Mouse (Mus musculus) olfactory bulb, adult 2 months (tissue): ENCODE data around the gene Mdp1. TPM values are rescaled to one million over a fixed set of nuclear protein-coding genes. Genes with fewer than 3 reads are reported as not detected.
A peak's percentile ranks its signal among the peaks of the same experiment; 100 is the strongest.

Experiments
- H3K27ac ChIP-seq: fragments of 200-500 bp; 2 replicates; pipeline ENCODE4 v1.5.1; 2012; ENCODE audit warnings: low read depth, low read length; ENCODE audit not compliant: insufficient read depth
- H3K4me1 ChIP-seq: fragments of 200-500 bp; 2 replicates; pipeline ENCODE4 v1.6.1; 2012; ENCODE audit warnings: low read length; ENCODE audit not compliant: control insufficient read depth, insufficient read depth
- H3K4me3 ChIP-seq: fragments of 200-500 bp; 2 replicates; pipeline ENCODE4 v1.5.1; 2012; ENCODE audit warnings: mild to moderate bottlenecking, low read depth, low read length, moderate library complexity; ENCODE audit not compliant: insufficient read depth
- CTCF ChIP-seq: fragments of 200-500 bp; IDR thresholded peaks from 2 replicates; pipeline ENCODE4 v1.5.1; 2012; ENCODE audit warnings: low read depth, mild to moderate bottlenecking, low read length, moderate library complexity; ENCODE audit not compliant: insufficient read depth
- POLR2A ChIP-seq: fragments of 200-500 bp; IDR thresholded peaks from 2 replicates; pipeline ENCODE4 v1.6.1; 2012; ENCODE audit warnings: mild to moderate bottlenecking, low read depth, low read length, moderate library complexity; ENCODE audit not compliant: insufficient read depth
- WGBS: fragments of 180-500 bp; shearing (Covaris S2); methylation state at CpG from one replicate; pipeline ENCODE4 v1.1.7; 2018; 5-methylcytosine and 5-hydroxymethylcytosine counted together
- polyA plus RNA-seq: library from polyadenylated mRNA; stranded (reverse); fragments of >200 nt; gene quantifications from 2 replicates; pipeline ENCODE4 v1.2.4, GENCODE M21; 2012; ENCODE audit warnings: low replicate concordance; ENCODE audit not compliant: missing spikeins, insufficient read depth, insufficient read length

Gene Mdp1
- polyA plus RNA-seq, 1 experiment: not detected

GRCm38 (mm10) chr14:55681160-55682117 is 21.1 kb upstream of the Mdp1 start, which contains the start of gene Tinf2:
Gene Tinf2, minus strand, starts transcription at chr14:55681820.
- Histone ChIP-seq H3K27ac (no peak within 1 kb of the TSS), H3K4me3 (peak within 1 kb of the TSS; percentile 60), H3K4me1 (peaks cover 5% of the 10 kb centered on the region)
- WGBS: under 1% methylated on average over 66 of the region's 66 CpGs
- TF ChIP-seq POLR2A: no peak
- TF ChIP-seq CTCF: peak; percentile 86

GRCm38 (mm10) chr14:55677615-55678014 is 17.3 kb upstream of the Mdp1 start:
- H3K4me3 ChIP-seq: no peak overlapping the region
- WGBS: 82% methylated on average over 4 of the region's 4 CpGs
- H3K4me1 ChIP-seq: peaks cover 5% of the 10 kb centered on the region

GRCm38 (mm10) chr14:55672741-55673060 is 12.4 kb upstream of the Mdp1 start:
- H3K4me3 ChIP-seq: no peak overlapping the region
- no peak for TF ChIP-seq CTCF
- no peak for TF ChIP-seq POLR2A
- no peak overlapping the region for H3K27ac ChIP-seq
- WGBS: 74% methylated on average over 7 of the region's 7 CpGs
- H3K4me1 ChIP-seq: peaks cover 2% of the 10 kb centered on the region; the same call in 1 of the 2 replicates

More at GRCm38 (mm10) chr14:55677615-55678014, 17.3 kb upstream of the Mdp1 start:
- no peak overlapping the region for H3K27ac ChIP-seq
- TF ChIP-seq CTCF (no peak), POLR2A (no peak)

- peaks cover 2% of the 10 kb centered on the region; the same call in 1 of the 2 replicates for H3K4me1 ChIP-seq
- peak within 1 kb of the TSS; percentile 88 for H3K27ac ChIP-seq
- TF ChIP-seq POLR2A (peak; percentile 42), CTCF (no peak)
- H3K4me3 ChIP-seq: peak within 1 kb of the TSS; percentile 84
- under 1% methylated on average over 38 of the region's 38 CpGs for WGBS
Measured at GRCm38 (mm10) chr14:55671833-55672740, 11.8 kb upstream of the Mdp1 start, which contains the start of the genes Gmpr2 and Nedd8. Gene Gmpr2, plus strand, starts transcription at chr14:55671941. Gene Nedd8, minus strand, starts transcription at chr14:55672124.

- peak overlapping the region; percentile 88 for H3K27ac ChIP-seq
- under 1% methylated on average over 12 of the region's 12 CpGs for WGBS
- peak overlapping the region; percentile 84 for H3K4me3 ChIP-seq
- TF ChIP-seq CTCF: no peak
- peaks cover 2% of the 10 kb centered on the region; the same call in 1 of the 2 replicates for H3K4me1 ChIP-seq
Measured at GRCm38 (mm10) chr14:55671486-55671832, 11.2 kb upstream of the Mdp1 start.

- Histone ChIP-seq H3K4me1 (no peaks in the 10 kb centered on the region), H3K4me3 (no peak overlapping the region), H3K27ac (no peak overlapping the region)
- TF ChIP-seq CTCF (no peak), POLR2A (no peak)
- 24% methylated on average over 2 of the region's 2 CpGs for WGBS
Measured at GRCm38 (mm10) chr14:55660636-55661035, 328 bp upstream of the Mdp1 start.

- no peak for TF ChIP-seq POLR2A
- TF ChIP-seq CTCF: no peak
- Histone ChIP-seq H3K27ac (no peak overlapping the region), H3K4me3 (no peak overlapping the region), H3K4me1 (no peaks in the 10 kb centered on the region)
- 94% methylated on average over 5 of the region's 5 CpGs for WGBS
Measured at GRCm38 (mm10) chr14:55658011-55658410, 2.3 kb downstream of the Mdp1 start.

- Histone ChIP-seq H3K27ac (no peak overlapping the region), H3K4me3 (no peak overlapping the region), H3K4me1 (no peaks in the 10 kb centered on the region)
- WGBS: 79% methylated on average over 3 of the region's 3 CpGs
- TF ChIP-seq CTCF (no peak), POLR2A (no peak)
Measured at GRCm38 (mm10) chr14:55656935-55657334, 3.4 kb downstream of the Mdp1 start.

- WGBS: 95% methylated on average over 7 of the region's 7 CpGs
- Histone ChIP-seq H3K4me3 (no peak overlapping the region), H3K27ac (no peak overlapping the region), H3K4me1 (no peaks in the 10 kb centered on the region)
- TF ChIP-seq POLR2A (no peak), CTCF (no peak)
Measured at GRCm38 (mm10) chr14:55651528-55651927, 8.8 kb downstream of the Mdp1 start.
